Mouse (Mus musculus) hindbrain, embryonic 12.5 days (tissue): ENCODE results near the gene Uba2. TPM values are rescaled to one million over a fixed set of nuclear protein-coding genes. Genes with fewer than 3 reads are reported as not detected.
"Not testable (repeated sequence)": the region's sequence is repeated elsewhere in the genome, so short reads cannot be mapped to it uniquely, and the experiment has no call there.

ENCODE experiments used
- ATAC-seq: fragments of 200-750 bp; cut with Nextera tagmentation; 2 replicates; pipeline ENCODE4 v1.8.0; 2017; ENCODE audit warnings: moderate TSS enrichment; ENCODE audit not compliant: low FRiP score
- H3K27ac ChIP-seq: fragments of 300-500 bp; sonication (generic); 2 replicates; pipeline ENCODE4 v1.5.1; 2016; ENCODE audit warnings: mild to moderate bottlenecking
- H3K27me3 ChIP-seq: fragments of 300-500 bp; sonication (generic); 2 replicates; pipeline ENCODE4 v1.6.1; 2016; ENCODE audit warnings: mild to moderate bottlenecking
- H3K36me3 ChIP-seq: fragments of 300-500 bp; sonication (generic); 2 replicates; pipeline ENCODE4 v1.6.1; 2016; ENCODE audit warnings: mild to moderate bottlenecking
- H3K4me1 ChIP-seq: fragments of 300-500 bp; sonication (generic); 2 replicates; pipeline ENCODE4 v1.6.1; 2016
- H3K4me2 ChIP-seq: fragments of 300-500 bp; sonication (generic); replicated peaks from 2 replicates; pipeline ENCODE4 v1.6.1; 2016; ENCODE audit warnings: mild to moderate bottlenecking
- H3K4me3 ChIP-seq: fragments of 300-500 bp; sonication (generic); 2 replicates; pipeline ENCODE4 v1.5.1; 2016; ENCODE audit warnings: mild to moderate bottlenecking
- H3K9ac ChIP-seq: fragments of 300-500 bp; sonication (generic); 2 replicates; pipeline ENCODE4 v1.6.1; 2016; ENCODE audit warnings: mild to moderate bottlenecking, moderate library complexity
- H3K9me3 ChIP-seq: fragments of 300-500 bp; sonication (generic); replicated peaks from 2 replicates; pipeline ENCODE4 v1.6.1; 2016; ENCODE audit warnings: mild to moderate bottlenecking
- WGBS: fragments of 180-500 bp; shearing (Covaris S2); methylation state at CpG from one replicate; pipeline ENCODE4 v1.1.7; 2016; 5-methylcytosine and 5-hydroxymethylcytosine counted together
- polyA plus RNA-seq: library from polyadenylated mRNA; unstranded; fragments of >200 nt; fragmentation: Nextera tagmentation; extraction: Ambion mirVana; gene quantifications from 2 replicates; pipeline ENCODE4 v1.2.1, GENCODE M21; 2016

Gene Uba2
- polyA plus RNA-seq, 1 experiment from 2014 or later = 220 TPM

DNA sequence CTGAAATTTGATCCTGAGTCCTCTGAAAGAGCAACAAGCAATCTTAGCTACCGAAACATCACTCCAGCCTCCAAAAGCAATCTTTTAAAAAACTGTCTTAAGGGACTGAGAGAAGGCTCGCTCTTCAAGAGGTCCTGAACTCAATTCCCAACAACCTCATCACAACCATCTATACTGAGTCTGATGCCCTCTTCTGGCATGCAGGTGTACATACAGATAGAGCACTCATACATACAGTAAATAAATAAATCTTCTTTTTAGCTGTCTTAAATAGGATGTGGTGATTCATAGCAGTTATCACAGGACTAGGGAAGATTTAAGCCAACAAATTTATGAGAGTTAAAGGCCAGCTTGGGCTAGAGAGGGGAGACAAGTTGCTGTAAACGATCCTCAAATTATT, 26.2 kb upstream of the Uba2 start:
- ATAC-seq = no peak
- Histone ChIP-seq H3K4me2 (peak overlapping the region; percentile 95), H3K27me3 (no peaks in the 10 kb centered on the region), H3K9ac (peak overlapping the region; percentile 89), H3K9me3 (no peaks in the 10 kb centered on the region), H3K36me3 (peaks cover 18% of the 10 kb centered on the region), H3K4me1 (peaks cover 8% of the 10 kb centered on the region), H3K27ac (no peak overlapping the region), H3K4me3 (peak overlapping the region; percentile 98)
- 55% methylated on average over 3 of the region's 3 CpGs for WGBS

DNA sequence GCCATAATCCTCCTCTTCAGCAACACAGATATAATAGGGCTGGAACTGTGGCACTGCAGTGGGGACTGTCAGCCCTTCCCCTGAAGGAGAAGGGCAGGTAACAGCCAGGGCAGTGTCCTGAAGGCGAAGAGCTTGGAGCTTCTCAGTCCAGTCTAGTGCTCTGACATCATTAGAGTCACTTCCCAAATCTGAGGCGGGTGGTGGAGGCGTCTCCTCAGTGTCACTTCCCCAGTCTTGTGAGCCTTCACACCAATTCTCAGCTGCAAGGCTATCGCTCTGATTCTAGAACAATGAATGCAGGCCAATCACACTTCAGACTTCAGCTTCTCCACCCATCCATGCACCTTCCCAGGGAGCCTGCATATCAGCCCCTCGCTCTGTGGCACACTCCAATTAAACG, 23.4 kb upstream of the Uba2 start:
- WGBS = 96% methylated on average over 6 of the region's 6 CpGs
- Histone ChIP-seq H3K9ac (no peak overlapping the region), H3K27ac (no peak overlapping the region), H3K9me3 (no peaks in the 10 kb centered on the region), H3K4me2 (no peak overlapping the region), H3K4me1 (peaks cover 8% of the 10 kb centered on the region), H3K36me3 (peaks cover 35% of the 10 kb centered on the region), H3K27me3 (no peaks in the 10 kb centered on the region), H3K4me3 (no peak overlapping the region)
- ATAC-seq = no peak

DNA sequence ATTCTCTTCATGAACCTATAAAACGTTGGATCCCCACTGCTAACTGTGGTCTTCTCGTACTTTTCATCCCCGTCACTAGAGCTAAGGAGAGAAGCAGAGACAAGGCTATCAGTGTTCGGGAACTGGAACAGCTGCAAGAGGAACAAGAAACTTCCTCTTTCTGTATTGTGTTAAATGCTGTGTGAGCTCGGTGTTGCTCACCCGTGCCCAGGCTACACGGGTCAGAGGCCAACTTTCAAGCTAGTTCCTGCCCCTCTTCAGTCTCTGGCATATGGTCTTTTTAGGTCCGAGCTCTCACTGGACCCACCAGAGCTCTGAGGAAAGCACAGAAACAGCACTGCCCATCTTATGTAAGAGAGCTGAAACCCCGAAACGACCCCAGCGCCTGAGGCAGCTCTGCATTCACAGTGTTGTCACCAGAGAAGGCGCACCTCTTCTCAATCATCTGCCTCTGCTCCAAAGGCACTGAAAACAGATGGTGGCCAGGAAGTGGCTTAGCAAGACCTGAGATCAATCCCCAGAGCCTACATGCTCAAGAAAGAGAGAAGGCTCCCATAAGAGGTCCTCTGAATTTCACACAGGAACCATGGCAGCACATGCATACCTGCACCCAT, 20.1 kb upstream of the Uba2 start:
- Histone ChIP-seq H3K9ac (no peak overlapping the region), H3K9me3 (no peaks in the 10 kb centered on the region), H3K4me3 (no peak overlapping the region), H3K27ac (no peak overlapping the region), H3K4me2 (no peak overlapping the region), H3K4me1 (no peaks in the 10 kb centered on the region), H3K36me3 (peaks cover 63% of the 10 kb centered on the region), H3K27me3 (no peaks in the 10 kb centered on the region)
- 91% methylated on average over 12 of the region's 12 CpGs for WGBS
- no peak for ATAC-seq

GRCm38 (mm10) chr7:34183794-34184193, 14.4 kb upstream of the Uba2 start:
- 78% methylated on average over 3 of the region's 3 CpGs for WGBS
- ATAC-seq = no peak
- H3K36me3 ChIP-seq = peaks cover 47% of the 10 kb centered on the region

DNA sequence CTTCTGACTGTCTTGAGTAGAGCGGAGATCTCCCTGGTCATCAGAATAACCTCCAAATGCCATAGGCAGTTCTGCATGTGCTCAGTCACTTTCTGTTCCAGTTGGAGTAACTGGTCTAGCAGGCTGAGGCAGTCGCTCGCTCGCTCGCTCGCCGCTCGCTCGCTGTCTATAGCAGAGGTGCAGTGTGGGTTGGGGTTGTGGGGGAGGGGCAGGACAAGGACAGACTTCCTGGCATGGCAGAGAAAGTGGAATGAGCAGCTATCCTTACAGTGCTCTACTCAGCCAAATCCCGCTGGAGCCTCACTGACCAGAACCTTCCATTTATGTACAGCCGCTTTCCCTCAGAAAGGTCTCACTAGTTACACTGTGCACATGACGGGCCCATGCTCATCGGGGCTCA, 14.0 kb upstream of the Uba2 start:
- no peak for ATAC-seq
- H3K27me3 ChIP-seq = no peaks in the 10 kb centered on the region
- H3K36me3 ChIP-seq = peaks cover 44% of the 10 kb centered on the region
- no peak overlapping the region for H3K27ac ChIP-seq
- no peaks in the 10 kb centered on the region for H3K9me3 ChIP-seq
- WGBS = 87% methylated on average over 13 of the region's 13 CpGs
- H3K4me3 ChIP-seq = no peak overlapping the region
- no peak overlapping the region for H3K4me2 ChIP-seq
- H3K4me1 ChIP-seq = no peaks in the 10 kb centered on the region
- H3K9ac ChIP-seq = no peak overlapping the region

More at GRCm38 (mm10) chr7:34183794-34184193, 14.4 kb upstream of the Uba2 start:
- Histone ChIP-seq H3K9me3 (no peaks in the 10 kb centered on the region), H3K27ac (no peak overlapping the region), H3K4me3 (no peak overlapping the region), H3K27me3 (no peaks in the 10 kb centered on the region), H3K4me1 (no peaks in the 10 kb centered on the region), H3K4me2 (no peak overlapping the region), H3K9ac (no peak overlapping the region)

- not testable (repeated sequence) for H3K4me1 ChIP-seq, ATAC-seq
Measured at GRCm38 (mm10) chr7:34176241-34176640, 6.8 kb upstream of the Uba2 start.

DNA sequence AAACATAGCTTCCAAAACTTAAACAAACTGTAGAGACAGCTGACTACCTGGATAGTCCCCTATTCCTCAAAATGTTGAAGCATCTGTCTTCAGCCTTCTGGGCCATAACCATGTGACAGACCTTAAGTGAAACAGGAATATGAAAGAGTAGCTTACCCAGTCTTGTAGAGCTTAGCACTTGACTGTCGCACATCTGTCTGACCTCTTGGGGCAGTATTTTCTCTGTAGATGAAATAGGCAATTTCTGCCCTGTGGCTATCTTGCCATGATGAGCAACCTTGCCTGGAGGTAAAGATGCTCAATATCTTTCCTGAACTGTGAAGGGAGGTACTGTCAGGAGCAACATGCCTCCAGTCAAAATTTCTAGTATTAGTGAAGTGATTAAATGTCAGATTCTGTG, 2.9 kb upstream of the Uba2 start:
- ATAC-seq = no peak
- Histone ChIP-seq H3K4me1 (peaks cover 4% of the 10 kb centered on the region; the same call in 1 of the 2 replicates), H3K9me3 (no peaks in the 10 kb centered on the region), H3K36me3 (no peaks in the 10 kb centered on the region), H3K9ac (no peak overlapping the region), H3K4me2 (no peak overlapping the region), H3K4me3 (no peak overlapping the region), H3K27me3 (no peaks in the 10 kb centered on the region), H3K27ac (no peak overlapping the region)
- 57% methylated on average over 1 of the region's 1 CpGs for WGBS

More at GRCm38 (mm10) chr7:34176241-34176640, 6.8 kb upstream of the Uba2 start:
- WGBS = 78% methylated on average over 6 of the region's 6 CpGs
- H3K36me3 ChIP-seq, H3K4me3 ChIP-seq, H3K9ac ChIP-seq, H3K27me3 ChIP-seq, H3K9me3 ChIP-seq, H3K4me2 ChIP-seq, H3K27ac ChIP-seq: not testable (repeated sequence)

GRCm38 (mm10) chr7:34168470-34169251, 738 bp downstream of the Uba2 start:
- Histone ChIP-seq H3K9ac (peak overlapping the region; percentile 94), H3K9me3 (no peaks in the 10 kb centered on the region), H3K4me2 (peak overlapping the region; percentile 86), H3K27ac (peak overlapping the region; percentile 87), H3K36me3 (peaks cover 11% of the 10 kb centered on the region), H3K4me3 (peak overlapping the region; percentile 92), H3K27me3 (no peaks in the 10 kb centered on the region), H3K4me1 (peaks cover 12% of the 10 kb centered on the region)
- WGBS = 8% methylated on average over 30 of the region's 30 CpGs
- ATAC-seq = peak; percentile 96

DNA sequence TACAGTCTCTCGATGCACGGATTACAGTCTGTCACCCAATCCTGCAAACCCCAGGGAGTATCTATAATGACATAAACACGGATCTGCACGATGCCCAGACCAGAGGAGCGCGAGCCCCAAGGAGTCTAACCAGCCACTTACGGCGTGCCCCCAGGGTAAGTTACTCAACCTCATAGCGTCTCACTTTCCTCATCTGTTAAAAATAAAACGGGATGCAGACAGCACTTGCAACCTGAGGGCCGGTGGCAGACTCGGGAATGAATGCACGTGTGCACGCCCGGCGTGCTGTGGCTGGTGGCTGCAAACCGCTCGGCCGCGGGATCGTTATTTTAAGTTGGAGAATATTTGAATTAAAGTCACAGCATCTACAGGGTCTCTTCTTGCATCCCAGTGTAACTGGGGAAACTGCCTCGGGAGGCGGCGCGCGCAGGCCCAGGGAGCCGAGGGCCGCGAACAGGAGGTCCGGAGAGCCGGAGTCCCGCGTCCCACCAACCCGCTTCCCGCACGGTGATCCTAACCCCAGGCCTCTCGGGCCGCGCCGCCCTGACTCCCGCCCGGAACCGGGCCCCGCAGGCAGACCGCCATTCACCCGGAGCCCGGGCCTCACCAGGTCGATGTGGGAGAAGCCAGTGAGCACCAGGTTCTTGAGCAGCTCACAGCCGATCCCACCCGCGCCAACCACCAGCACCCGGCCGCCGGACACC, 1.5 kb downstream of the Uba2 start:
- H3K9me3 ChIP-seq = no peaks in the 10 kb centered on the region
- peak overlapping the region; percentile 92 for H3K4me3 ChIP-seq
- H3K27ac ChIP-seq = peak overlapping the region; percentile 87
- H3K36me3 ChIP-seq = peaks cover 18% of the 10 kb centered on the region
- peaks cover 12% of the 10 kb centered on the region for H3K4me1 ChIP-seq
- peak overlapping the region; percentile 94 for H3K9ac ChIP-seq
- ATAC-seq = peak; percentile 87
- under 1% methylated on average over 54 of the region's 54 CpGs for WGBS
- peak overlapping the region; percentile 86 for H3K4me2 ChIP-seq
- no peaks in the 10 kb centered on the region for H3K27me3 ChIP-seq

DNA sequence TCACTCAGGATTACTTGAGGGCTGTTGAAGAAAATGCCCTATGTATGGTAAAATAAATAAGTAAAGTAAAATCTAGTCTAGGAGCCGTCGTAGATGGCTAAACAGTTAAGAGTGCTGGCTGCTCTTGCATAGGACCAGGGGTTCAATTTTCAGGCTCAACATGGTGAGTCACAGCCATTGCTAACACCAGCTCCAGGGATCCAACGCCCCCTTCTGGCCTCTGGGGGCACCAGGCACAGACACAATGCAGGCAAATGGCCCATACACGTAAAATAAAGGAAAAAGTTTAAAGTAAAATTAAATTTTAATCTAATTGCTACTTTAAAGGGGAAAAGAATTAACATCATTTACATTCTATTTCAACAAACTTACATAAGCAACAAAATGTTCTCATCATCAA, 2.5 kb downstream of the Uba2 start:
- peaks cover 28% of the 10 kb centered on the region for H3K36me3 ChIP-seq
- no peak overlapping the region for H3K27ac ChIP-seq
- peak overlapping the region; percentile 15; the same call in 1 of the 2 replicates for H3K4me2 ChIP-seq
- H3K9ac ChIP-seq = no peak overlapping the region
- no peak for ATAC-seq
- H3K9me3 ChIP-seq = no peaks in the 10 kb centered on the region
- no peak overlapping the region for H3K4me3 ChIP-seq
- WGBS = 58% methylated on average over 4 of the region's 4 CpGs
- no peaks in the 10 kb centered on the region for H3K27me3 ChIP-seq
- H3K4me1 ChIP-seq = peaks cover 12% of the 10 kb centered on the region

DNA sequence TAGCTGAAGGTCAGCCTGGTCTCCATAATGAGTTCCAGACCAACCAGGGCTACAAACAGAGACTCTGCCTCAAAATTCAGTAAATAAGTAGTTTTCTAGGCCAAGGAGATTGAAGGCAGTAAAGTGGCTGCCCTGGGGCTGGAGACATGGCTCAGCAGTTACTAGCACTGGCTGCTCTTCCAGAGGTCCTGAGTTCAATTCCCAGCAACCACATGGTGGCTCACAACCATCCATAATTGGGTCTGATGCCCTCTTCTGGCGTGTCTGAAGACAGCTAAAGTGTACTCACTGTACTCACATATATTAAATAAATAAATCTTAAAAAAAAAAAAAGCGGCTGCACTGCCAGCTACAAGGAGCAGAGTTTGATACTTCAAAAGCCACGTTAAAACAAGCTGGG, 3.4 kb downstream of the Uba2 start:
- Histone ChIP-seq H3K4me3 (no peak overlapping the region), H3K9me3 (no peaks in the 10 kb centered on the region), H3K27me3 (no peaks in the 10 kb centered on the region), H3K27ac (no peak overlapping the region), H3K4me1 (peaks cover 12% of the 10 kb centered on the region), H3K9ac (no peak overlapping the region), H3K36me3 (peaks cover 36% of the 10 kb centered on the region), H3K4me2 (no peak overlapping the region)
- WGBS = 79% methylated on average over 3 of the region's 3 CpGs
- ATAC-seq = no peak

- Histone ChIP-seq H3K9me3 (no peaks in the 10 kb centered on the region), H3K27me3 (no peaks in the 10 kb centered on the region), H3K4me2 (no peak overlapping the region), H3K4me1 (peaks cover 12% of the 10 kb centered on the region), H3K36me3 (peaks cover 48% of the 10 kb centered on the region), H3K4me3 (no peak overlapping the region), H3K9ac (no peak overlapping the region), H3K27ac (no peak overlapping the region)
- 90% methylated on average over 7 of the region's 7 CpGs for whole genome bisulfite sequencing
- ATAC-seq = no peak
Measured at GRCm38 (mm10) chr7:34164671-34165070, 4.7 kb downstream of the Uba2 start.
